Mouse (Mus musculus) embryonic stem cell, embryonic (primary cell): ENCODE measurements around the gene Tgfa.

Experiments
- CTCF ChIA-PET, 4 experiments: fragments of 300-600 bp in 2 of 4; fragments of 350-600 bp in 2 of 4; sonication (Branson Sonifier 250); formaldehyde crosslinking; loops; one replicate each; lab custom pipeline; 2022; ENCODE audit warnings: inconsistent platforms in 2 of 4; lab: Charles Lee
- POLR2A ChIA-PET, 4 experiments: fragments of 300-600 bp in 2 of 4; fragments of 350-600 bp in 2 of 4; sonication (Branson Sonifier 250); formaldehyde crosslinking; loops; one replicate each; lab custom pipeline; 2022; ENCODE audit warnings: antibody characterized with exemption in 4 of 4, inconsistent platforms in 1 of 4; lab: Charles Lee

Gene Tgfa

GRCm38 (mm10) chr6:86295451-86295850 is 100.4 kb downstream of the Tgfa start:
- POLR2A ChIA-PET, result interaction anchor here in 3 of 4 experiments (0.9 to 2.6 kb wide), 8 partner anchors 12 to 961 kb away, joined by 3 to 14 read pairs (median 4); partner anchors contain the start of genes Pcyox1 (in 1 of the 3) and Snrpg (in 1 of the 3)
- CTCF ChIA-PET, result interaction anchor here in 2 of 4 experiments (1.0 to 1.6 kb wide), 4 partner anchors 12 to 168 kb away, joined by 3 to 6 read pairs (median 4); partner anchors contain the start of gene Fam136a (in 1 of the 2)

GRCm38 (mm10) chr6:86296126-86296525 is 101.1 kb downstream of the Tgfa start:
- POLR2A ChIA-PET, result interaction anchor here in 3 of 4 experiments (0.9 to 2.6 kb wide), 9 partner anchors 11 to 961 kb away, joined by 3 to 14 read pairs (median 3); partner anchors contain the start of genes Pcyox1 (in 1 of the 3) and Snrpg (in 1 of the 3)
- CTCF ChIA-PET, result interaction anchor here in 3 of 4 experiments (0.6 to 1.6 kb wide), 6 partner anchors 13 to 275 kb away, joined by 3 to 6 read pairs (median 3); partner anchors contain the start of gene Fam136a (in 1 of the 3)

- ChIA-PET POLR2A (interaction anchor here in 3 of 4 experiments (0.6 to 2.6 kb wide), 13 partner anchors 14 to 448 kb away, joined by 3 to 14 read pairs (median 3); partner anchors contain the start of gene Fam136a (in 2 of the 3)), CTCF (interaction anchor here (0.6 to 2.2 kb wide), 10 partner anchors 8 to 260 kb away, joined by 3 to 11 read pairs (median 3); partner anchors contain the start of gene Fam136a (in 1 of the 4))
Observed at GRCm38 (mm10) chr6:86296938-86297337, 101.9 kb downstream of the Tgfa start.

GRCm38 (mm10) chr6:86298961-86299360 is 103.9 kb downstream of the Tgfa start:
- ChIA-PET CTCF (interaction anchor here (0.6 to 2.2 kb wide), 6 partner anchors 65 to 109 kb away, joined by 3 to 11 read pairs (median 4); partner anchors contain the start of genes Fam136a (in 1 of the 4) and Snrpg (in 1 of the 4)), POLR2A (interaction anchor here in 2 of 4 experiments (0.8 to 1.4 kb wide), 4 partner anchors 36 to 66 kb away, joined by 3 read pairs; no protein-coding TSS in a partner anchor)

- ChIA-PET CTCF (interaction anchor here in 3 of 4 experiments (1.1 to 2.2 kb wide), 4 partner anchors 65 to 72 kb away, joined by 3 to 11 read pairs (median 4); partner anchors contain the start of gene Fam136a (in 1 of the 3)), POLR2A (interaction anchor here in 1 of 4 experiments (1.1 to 1.4 kb wide), 2 partner anchors 36 to 65 kb away, joined by 3 read pairs; no protein-coding TSS in a partner anchor)
Observed at GRCm38 (mm10) chr6:86299381-86299780, 104.4 kb downstream of the Tgfa start.

GRCm38 (mm10) chr6:86305680-86306079 is 110.7 kb downstream of the Tgfa start:
- POLR2A ChIA-PET, result interaction anchor here in 2 of 4 experiments (1.2 to 4.1 kb wide), 5 partner anchors 17 to 72 kb away, joined by 4 to 24 read pairs (median 5); partner anchors contain the start of gene Snrpg (in 1 of the 2)
- CTCF ChIA-PET, result interaction anchor here in 2 of 4 experiments (0.8 to 1.1 kb wide), 6 partner anchors 9 to 434 kb away, joined by 3 to 4 read pairs (median 3); partner anchors contain the start of gene Fam136a (in 1 of the 2)

GRCm38 (mm10) chr6:86314011-86314410 is 119.0 kb downstream of the Tgfa start:
- POLR2A ChIA-PET, result interaction anchor here in 2 of 4 experiments (1.0 to 2.4 kb wide), 3 partner anchors 8 to 10 kb away, joined by 3 to 17 read pairs (median 3); no protein-coding TSS in a partner anchor
- CTCF ChIA-PET, result interaction anchor here in 1 of 4 experiments (0.7 kb wide), 1 partner anchor 51 kb away, joined by 3 read pairs; no protein-coding TSS in a partner anchor

GRCm38 (mm10) chr6:86317066-86317465 is 122.0 kb downstream of the Tgfa start:
- ChIA-PET CTCF (no interaction called here), POLR2A (interaction anchor here in 1 of 4 experiments (0.6 kb wide), 1 partner anchor 920 kb away, joined by 5 read pairs; no protein-coding TSS in a partner anchor)

- ChIA-PET POLR2A (interaction anchor here in 3 of 4 experiments (0.7 to 3.2 kb wide), 6 partner anchors 22 to 427 kb away, joined by 3 to 13 read pairs (median 3); partner anchors contain the start of gene Fam136a (in 2 of the 3)), CTCF (interaction anchor here in 1 of 4 experiments (1.5 kb wide), 1 partner anchor 125 kb away, joined by 3 read pairs; no protein-coding TSS in a partner anchor)
Observed at GRCm38 (mm10) chr6:86318855-86319254, 123.8 kb downstream of the Tgfa start.

- ChIA-PET CTCF (interaction anchor here (0.6 to 3.0 kb wide), 8 partner anchors 22 to 139 kb away, joined by 3 to 16 read pairs (median 3); partner anchors contain the start of gene Fam136a (in 1 of the 4)), POLR2A (interaction anchor here in 3 of 4 experiments (0.5 to 3.9 kb wide), 60 partner anchors 7 to 1975 kb away, joined by 3 to 35 read pairs (median 4); partner anchors contain the start of genes Fam136a (in 3 of the 3), Snrpg (in 3 of the 3), Dusp11 (in 2 of the 3) and Aak1 (in 1 of the 3))
Observed at GRCm38 (mm10) chr6:86322031-86322563, 127.1 kb downstream of the Tgfa start.

GRCm38 (mm10) chr6:86322991-86323390 is 128.0 kb downstream of the Tgfa start:
- ChIA-PET CTCF (interaction anchor here in 3 of 4 experiments (0.6 to 3.0 kb wide), 13 partner anchors 13 to 1749 kb away, joined by 3 to 16 read pairs (median 3); partner anchors contain the start of genes Fam136a (in 1 of the 3) and Figla (in 1 of the 3)), POLR2A (interaction anchor here in 3 of 4 experiments (0.6 to 3.9 kb wide), 84 partner anchors 10 to 1976 kb away, joined by 3 to 35 read pairs (median 4); partner anchors contain the start of genes Fam136a (in 3 of the 3), Snrpg (in 3 of the 3), Dusp11 (in 2 of the 3) and Aak1 (in 1 of the 3))

- ChIA-PET POLR2A (interaction anchor here in 2 of 4 experiments (1.1 to 3.9 kb wide), 5 partner anchors 11 to 40 kb away, joined by 3 to 35 read pairs (median 8); partner anchors contain the start of gene Fam136a (in 1 of the 2)), CTCF (interaction anchor here in 1 of 4 experiments (3.0 kb wide), 1 partner anchor 40 kb away, joined by 16 read pairs; the partner anchor contains the start of gene Fam136a)
Observed at GRCm38 (mm10) chr6:86324400-86324799, 129.4 kb downstream of the Tgfa start.
